Mouse (Mus musculus) midbrain, embryonic 12.5 days (tissue): ENCODE measurements at regions not wholly inside any gene's neighbourhood (a gene's known extent, or its start where the extent isn't known, plus 50 kb on each side); places are given as distances from the start of the nearest gene placed in this dataset.
A peak's percentile ranks its signal among the peaks of the same experiment; 100 is the strongest.

Source experiments
- ATAC-seq: fragments of 200-750 bp; cut with Nextera tagmentation; 2 replicates; pipeline ENCODE4 v1.8.0; 2017; ENCODE audit warnings: low read depth, moderate TSS enrichment, moderate library complexity; ENCODE audit not compliant: low FRiP score
- H3K27ac ChIP-seq: fragments of 300-500 bp; sonication (generic); replicated peaks from 2 replicates; pipeline ENCODE4 v1.5.1; 2016; ENCODE audit warnings: mild to moderate bottlenecking
- H3K27me3 ChIP-seq: fragments of 300-500 bp; sonication (generic); 2 replicates; pipeline ENCODE4 v1.6.1; 2016; ENCODE audit warnings: mild to moderate bottlenecking
- H3K36me3 ChIP-seq: fragments of 300-500 bp; sonication (generic); 2 replicates; pipeline ENCODE4 v1.6.1; 2016
- H3K4me1 ChIP-seq: fragments of 300-500 bp; sonication (generic); 2 replicates; pipeline ENCODE4 v1.6.1; 2016
- H3K4me2 ChIP-seq: fragments of 300-500 bp; sonication (generic); replicated peaks from 2 replicates; pipeline ENCODE4 v1.6.1; 2016; ENCODE audit warnings: mild to moderate bottlenecking, moderate library complexity
- H3K4me3 ChIP-seq: fragments of 300-500 bp; sonication (generic); 2 replicates; pipeline ENCODE4 v1.5.1; 2016; ENCODE audit warnings: mild to moderate bottlenecking
- H3K9ac ChIP-seq: fragments of 300-500 bp; sonication (generic); replicated peaks from 2 replicates; pipeline ENCODE4 v1.6.1; 2016; ENCODE audit warnings: mild to moderate bottlenecking, moderate library complexity
- H3K9me3 ChIP-seq: fragments of 300-500 bp; sonication (generic); 2 replicates; pipeline ENCODE4 v1.6.1; 2016; ENCODE audit warnings: mild to moderate bottlenecking
- WGBS: fragments of 180-500 bp; shearing (Covaris S2); methylation state at CpG from one replicate; pipeline ENCODE4 v1.1.7; 2016; 5-methylcytosine and 5-hydroxymethylcytosine counted together

DNA sequence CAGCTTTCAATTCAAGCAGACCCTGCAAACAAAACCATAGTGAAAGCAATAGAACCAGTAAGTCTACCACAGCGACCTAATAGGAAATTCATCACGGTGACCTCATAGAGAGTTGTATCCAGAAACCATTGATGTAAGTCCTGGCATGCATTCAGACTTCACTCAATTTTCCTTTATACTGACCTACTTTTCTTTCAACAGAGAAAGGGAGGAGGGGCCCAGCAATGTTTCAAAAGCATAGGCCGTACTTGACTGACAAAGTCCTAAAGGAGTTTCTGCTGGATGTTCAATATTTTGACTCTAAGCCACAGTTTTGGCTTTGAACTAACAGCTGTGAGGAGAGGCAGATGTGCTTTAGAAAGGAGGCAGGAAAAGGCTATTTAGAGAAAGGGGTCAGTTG is 88.4 kb downstream of the AI593442 start:
- 76% methylated on average over 3 of the region's 3 CpGs for WGBS
- no peaks in the 10 kb centered on the region for H3K4me1 ChIP-seq
- H3K36me3 ChIP-seq, result no peaks in the 10 kb centered on the region
- H3K9me3 ChIP-seq, result no peaks in the 10 kb centered on the region
- H3K9ac ChIP-seq, result no peak overlapping the region
- H3K4me2 ChIP-seq, result no peak overlapping the region
- H3K27ac ChIP-seq, result no peak overlapping the region
- H3K4me3 ChIP-seq, result no peak overlapping the region
- no peaks in the 10 kb centered on the region for H3K27me3 ChIP-seq
- ATAC-seq, result no peak

DNA sequence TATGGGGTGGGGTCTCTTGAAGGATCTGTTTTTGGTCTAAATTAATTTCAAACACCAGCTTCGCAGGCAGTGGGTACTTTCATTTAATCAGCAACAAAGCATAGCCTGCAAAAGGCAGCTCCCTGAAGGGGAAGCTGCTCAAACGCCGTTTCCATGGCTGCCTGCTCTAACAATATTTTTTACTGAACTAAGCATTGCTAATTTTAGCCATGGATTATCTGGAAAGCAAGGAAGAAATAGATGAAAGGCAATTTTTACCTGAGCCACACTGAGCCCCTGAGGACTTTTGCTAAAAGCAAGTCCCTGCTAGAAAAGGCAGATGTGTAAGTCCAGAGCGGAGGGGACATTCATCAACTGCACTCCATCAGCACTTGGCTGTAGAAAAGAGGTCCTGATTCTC is 105.5 kb downstream of the AI593442 start:
- Histone ChIP-seq H3K27me3 (no peaks in the 10 kb centered on the region), H3K4me2 (no peak overlapping the region), H3K27ac (no peak overlapping the region), H3K4me3 (no peak overlapping the region), H3K4me1 (no peaks in the 10 kb centered on the region), H3K9me3 (no peaks in the 10 kb centered on the region), H3K36me3 (no peaks in the 10 kb centered on the region), H3K9ac (no peak overlapping the region)
- 66% methylated on average over 4 of the region's 4 CpGs for WGBS
- no peak for ATAC-seq

DNA sequence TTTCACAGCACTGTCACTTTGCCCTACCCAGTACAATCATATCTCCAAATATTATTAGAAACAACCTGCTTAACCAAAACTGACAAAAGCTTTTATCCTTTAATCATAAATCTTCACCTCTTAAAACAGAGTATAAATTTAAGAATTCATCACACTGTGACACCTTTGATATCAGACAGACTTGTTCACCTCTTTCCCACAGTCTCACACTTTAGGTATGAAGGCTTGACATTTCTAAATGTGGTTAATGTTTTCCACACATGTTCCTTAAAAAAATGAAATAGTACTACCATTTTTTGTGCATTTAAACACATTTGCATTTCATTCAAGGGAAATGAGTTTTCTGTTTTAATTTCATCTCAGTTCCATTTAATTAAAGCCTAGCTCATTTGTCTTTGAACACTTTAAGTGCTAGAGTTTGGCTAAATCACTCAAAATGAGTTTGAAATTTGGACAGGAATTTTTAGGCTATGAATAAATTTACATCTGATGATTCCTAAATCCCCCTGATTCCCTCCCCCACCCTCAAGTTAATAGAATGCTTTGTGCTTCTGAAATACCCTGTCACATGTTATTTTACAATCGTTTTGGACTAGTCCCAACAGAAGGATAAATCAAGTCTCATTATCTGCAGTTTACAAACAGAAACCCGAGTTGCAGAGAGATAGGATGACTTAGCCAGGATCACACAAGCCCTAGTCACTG is 127.9 kb downstream of the AI593442 start:
- no peak overlapping the region for H3K4me2 ChIP-seq
- H3K36me3 ChIP-seq, result no peaks in the 10 kb centered on the region
- no peaks in the 10 kb centered on the region for H3K4me1 ChIP-seq
- no peaks in the 10 kb centered on the region for H3K27me3 ChIP-seq
- no peak overlapping the region for H3K9ac ChIP-seq
- no peak for ATAC-seq
- no peak overlapping the region for H3K4me3 ChIP-seq
- no peaks in the 10 kb centered on the region for H3K9me3 ChIP-seq
- no peak overlapping the region for H3K27ac ChIP-seq
- 61% methylated on average over 2 of the region's 2 CpGs for WGBS

DNA sequence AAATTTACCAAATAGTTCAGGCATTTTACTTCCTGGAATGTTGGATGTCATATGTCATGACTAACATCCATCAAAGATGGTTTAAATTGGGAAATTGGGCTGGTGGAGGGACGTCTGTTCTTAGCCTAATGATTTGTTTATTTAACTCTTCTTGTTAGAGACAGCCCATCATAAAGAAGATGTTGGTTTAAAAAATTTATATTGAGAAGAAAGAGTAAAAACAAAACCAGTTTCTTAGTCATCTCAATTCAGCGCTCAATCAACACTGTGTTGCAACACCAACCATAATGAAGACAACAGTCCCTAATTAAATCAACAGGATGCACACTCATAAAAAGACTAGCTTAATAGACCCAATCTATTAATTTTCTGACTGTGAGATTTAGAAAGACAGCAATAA is 133.5 kb downstream of the AI593442 start:
- H3K9me3 ChIP-seq, result no peaks in the 10 kb centered on the region
- H3K4me3 ChIP-seq, result no peak overlapping the region
- no peak for ATAC-seq
- no peak overlapping the region for H3K4me2 ChIP-seq
- no peaks in the 10 kb centered on the region for H3K27me3 ChIP-seq
- no peak overlapping the region for H3K9ac ChIP-seq
- H3K27ac ChIP-seq, result no peak overlapping the region
- H3K4me1 ChIP-seq, result no peaks in the 10 kb centered on the region
- WGBS, result 89% methylated on average over 2 of the region's 2 CpGs
- no peaks in the 10 kb centered on the region for H3K36me3 ChIP-seq

DNA sequence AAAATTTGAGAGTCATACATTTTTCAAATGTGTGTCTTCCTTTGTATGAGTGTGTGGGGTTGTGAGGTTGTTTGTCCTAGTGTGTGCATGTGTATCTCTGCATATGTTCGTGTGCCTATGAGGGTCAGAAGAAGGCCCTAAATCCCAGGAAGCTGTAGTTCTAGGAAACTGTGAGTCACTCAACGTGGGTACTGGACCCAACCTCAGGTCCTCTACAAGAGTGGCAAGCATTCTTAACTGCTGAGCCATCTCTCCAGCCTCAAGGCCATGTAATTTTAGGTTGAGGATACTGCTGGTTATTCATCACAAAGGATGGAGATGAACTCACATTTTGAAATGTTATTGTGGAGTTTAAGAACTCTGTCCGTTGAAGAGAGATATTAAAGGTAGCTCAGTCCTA is 140.5 kb downstream of the AI593442 start:
- H3K27me3 ChIP-seq, result no peaks in the 10 kb centered on the region
- no peak overlapping the region for H3K27ac ChIP-seq
- WGBS, result 82% methylated on average over 3 of the region's 3 CpGs
- no peak overlapping the region for H3K4me2 ChIP-seq
- no peaks in the 10 kb centered on the region for H3K9me3 ChIP-seq
- H3K36me3 ChIP-seq, result no peaks in the 10 kb centered on the region
- ATAC-seq, result no peak
- no peaks in the 10 kb centered on the region for H3K4me1 ChIP-seq
- H3K4me3 ChIP-seq, result no peak overlapping the region
- no peak overlapping the region for H3K9ac ChIP-seq

DNA sequence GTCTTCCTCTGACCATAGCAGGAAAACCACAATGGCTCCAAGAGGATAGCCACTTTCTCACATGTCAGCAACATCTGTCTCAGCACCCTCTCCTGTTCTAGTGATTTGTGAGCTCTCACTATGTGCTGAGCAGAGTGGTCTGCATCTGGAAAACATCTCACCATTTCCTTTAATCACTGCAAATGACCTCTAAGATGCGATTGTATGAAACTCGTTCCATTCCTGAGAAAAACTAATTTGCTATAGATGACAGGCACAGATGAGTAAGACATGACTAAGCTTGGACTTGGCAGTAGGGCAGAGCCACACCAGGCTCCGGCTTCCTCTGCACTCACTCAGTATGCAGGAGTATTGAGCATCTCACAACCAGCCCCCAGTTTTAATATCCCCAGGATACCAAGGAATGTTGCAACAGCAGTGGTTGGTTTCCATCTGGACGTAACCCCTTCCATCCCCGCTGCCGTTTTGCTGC is 150.1 kb downstream of the AI593442 start:
- no peaks in the 10 kb centered on the region for H3K9me3 ChIP-seq
- no peaks in the 10 kb centered on the region for H3K27me3 ChIP-seq
- no peak overlapping the region for H3K9ac ChIP-seq
- H3K4me3 ChIP-seq, result no peak overlapping the region
- no peaks in the 10 kb centered on the region for H3K36me3 ChIP-seq
- no peak overlapping the region for H3K4me2 ChIP-seq
- no peak for ATAC-seq
- H3K4me1 ChIP-seq, result no peaks in the 10 kb centered on the region
- H3K27ac ChIP-seq, result no peak overlapping the region
- 93% methylated on average over 6 of the region's 6 CpGs for WGBS

DNA sequence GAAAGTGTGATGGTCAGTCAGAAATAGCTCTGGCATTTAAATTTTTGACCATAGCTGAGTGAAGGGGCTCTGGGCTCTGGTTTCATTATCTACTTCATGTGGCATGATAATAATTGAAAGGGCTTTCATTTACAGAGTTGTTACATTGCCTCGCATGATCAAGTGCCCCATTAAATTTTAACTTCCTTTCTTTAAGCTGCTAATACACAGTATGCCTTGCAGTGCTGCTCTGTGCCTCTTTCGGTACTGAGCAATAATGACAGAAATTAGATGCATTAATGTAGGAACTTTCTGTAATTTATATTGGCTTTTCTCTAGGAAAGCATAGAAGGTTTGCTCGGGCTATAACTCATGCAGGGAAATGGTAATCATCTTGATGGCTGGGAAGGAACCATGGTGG is 179.1 kb downstream of the AI593442 start:
- Histone ChIP-seq H3K36me3 (no peaks in the 10 kb centered on the region), H3K9ac (no peak overlapping the region), H3K4me3 (no peak overlapping the region), H3K4me1 (no peaks in the 10 kb centered on the region), H3K27me3 (no peaks in the 10 kb centered on the region), H3K27ac (no peak overlapping the region), H3K9me3 (no peaks in the 10 kb centered on the region), H3K4me2 (no peak overlapping the region)
- ATAC-seq, result no peak
- WGBS, result 84% methylated on average over 3 of the region's 3 CpGs

DNA sequence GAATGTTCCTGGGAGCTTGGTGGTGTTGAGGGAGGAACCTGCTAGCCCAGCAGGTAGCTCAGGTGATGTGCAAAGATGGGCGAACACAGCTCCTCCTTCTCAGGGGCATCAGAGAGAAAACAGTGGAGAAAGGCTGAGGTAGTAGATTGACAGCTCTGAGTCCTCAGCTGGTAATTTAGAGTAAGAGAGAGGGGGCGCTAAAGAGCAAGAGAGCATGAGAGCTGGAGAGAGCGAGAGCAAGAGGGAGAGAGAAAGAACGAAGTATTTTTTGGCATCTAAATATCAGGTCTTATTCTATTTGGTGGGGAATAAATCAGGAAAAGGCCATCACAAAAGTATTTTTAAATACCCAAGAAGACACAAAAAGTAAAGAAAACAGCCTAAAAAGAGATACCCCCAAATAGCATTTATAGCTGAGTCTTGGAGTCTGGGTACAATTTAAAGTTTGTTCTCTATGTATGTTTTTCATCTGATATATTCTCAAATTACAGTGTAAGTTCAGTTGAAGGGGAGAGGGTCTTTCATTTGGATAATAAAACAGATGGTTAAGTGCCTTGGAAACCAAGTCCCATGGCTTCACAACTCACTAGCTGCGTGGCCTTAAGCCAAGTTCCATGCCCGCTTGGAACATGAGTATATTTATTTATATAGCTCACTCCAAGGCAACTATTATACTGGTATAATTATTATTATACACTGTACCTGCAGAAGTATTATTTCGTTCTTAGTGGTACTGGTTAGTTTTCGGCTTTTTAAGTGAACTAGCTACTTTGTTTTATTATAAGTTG is 183.9 kb downstream of the AI593442 start:
- no peak for ATAC-seq
- Histone ChIP-seq H3K4me2 (no peak overlapping the region), H3K4me3 (no peak overlapping the region), H3K9me3 (no peaks in the 10 kb centered on the region), H3K27ac (no peak overlapping the region), H3K27me3 (no peaks in the 10 kb centered on the region), H3K4me1 (no peaks in the 10 kb centered on the region), H3K36me3 (no peaks in the 10 kb centered on the region), H3K9ac (no peak overlapping the region)
- 63% methylated on average over 8 of the region's 8 CpGs for WGBS

DNA sequence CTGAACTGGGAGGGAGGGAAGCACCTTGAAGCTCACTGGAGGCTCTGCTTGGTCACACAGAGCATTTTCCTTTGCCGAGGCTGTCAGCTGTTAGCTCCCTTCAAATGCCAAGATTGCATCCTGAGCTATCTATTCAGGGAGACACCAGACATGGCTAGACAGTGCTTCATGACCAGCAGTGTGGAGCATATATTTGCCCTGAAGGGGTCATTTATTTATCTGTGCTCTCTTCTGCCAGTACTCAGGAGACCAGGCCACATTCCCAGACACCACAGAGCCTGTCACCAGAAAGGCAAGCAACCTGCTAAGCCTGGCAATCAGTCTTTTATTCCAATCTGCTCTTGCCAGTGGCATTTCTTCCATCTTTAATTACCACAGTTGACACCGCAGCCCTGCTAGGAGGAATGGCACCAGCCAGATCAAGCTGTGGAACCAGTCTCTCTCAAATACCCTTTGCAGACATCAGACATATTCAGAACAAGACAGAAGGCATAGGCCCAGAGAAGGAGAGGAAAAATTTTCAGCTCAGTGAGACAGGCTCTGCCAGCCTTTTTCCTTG is 186.6 kb downstream of the AI593442 start:
- WGBS, result 59% methylated on average over 2 of the region's 2 CpGs
- 0 out of 2 replicates have a peak, but pooled peaks have one; percentile 9 for ATAC-seq
- H3K27ac ChIP-seq, result peak overlapping the region; percentile 6; the same call in 1 of the 2 replicates
- no peaks in the 10 kb centered on the region for H3K27me3 ChIP-seq
- H3K4me1 ChIP-seq, result no peaks in the 10 kb centered on the region
- H3K4me3 ChIP-seq, result no peak overlapping the region
- H3K9me3 ChIP-seq, result no peaks in the 10 kb centered on the region
- no peaks in the 10 kb centered on the region for H3K36me3 ChIP-seq
- H3K9ac ChIP-seq, result no peak overlapping the region
- no peak overlapping the region for H3K4me2 ChIP-seq

DNA sequence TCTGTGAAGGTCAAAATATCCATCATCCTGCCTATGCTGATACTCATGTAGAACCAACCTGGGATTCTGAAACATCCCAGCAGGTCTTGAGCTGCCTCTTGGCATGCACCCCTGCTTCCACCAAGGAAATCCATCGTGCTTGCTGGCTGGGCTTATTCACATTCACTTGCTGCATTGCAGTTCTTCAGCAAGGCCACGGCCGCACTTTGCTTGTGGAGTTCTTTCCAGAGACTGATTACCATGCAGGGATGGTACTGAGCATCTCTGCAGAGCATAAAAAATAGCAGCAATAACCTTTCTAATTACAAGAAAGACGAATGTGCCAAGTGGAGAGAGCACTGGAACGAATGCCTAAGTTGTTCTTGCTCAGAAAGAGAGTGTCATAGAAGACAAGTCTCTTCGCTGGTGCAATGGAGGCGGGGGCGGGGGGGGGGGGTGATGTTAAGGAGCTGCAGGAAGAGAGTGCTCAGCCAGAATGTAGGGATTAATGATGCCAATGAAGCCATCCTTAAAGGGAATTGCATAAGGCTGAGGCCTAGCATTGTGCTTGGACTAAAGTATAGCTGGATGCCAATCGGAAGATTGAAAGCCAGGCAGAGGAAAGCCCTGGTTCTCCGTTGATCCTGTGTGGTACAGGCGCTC is 205.9 kb downstream of the AI593442 start:
- H3K36me3 ChIP-seq, result no peaks in the 10 kb centered on the region
- H3K27ac ChIP-seq, result no peak overlapping the region
- no peak overlapping the region for H3K9ac ChIP-seq
- ATAC-seq, result no peak
- H3K4me2 ChIP-seq, result no peak overlapping the region
- H3K9me3 ChIP-seq, result no peaks in the 10 kb centered on the region
- no peaks in the 10 kb centered on the region for H3K27me3 ChIP-seq
- 87% methylated on average over 11 of the region's 11 CpGs for whole genome bisulfite sequencing
- H3K4me3 ChIP-seq, result no peak overlapping the region
- no peaks in the 10 kb centered on the region for H3K4me1 ChIP-seq

DNA sequence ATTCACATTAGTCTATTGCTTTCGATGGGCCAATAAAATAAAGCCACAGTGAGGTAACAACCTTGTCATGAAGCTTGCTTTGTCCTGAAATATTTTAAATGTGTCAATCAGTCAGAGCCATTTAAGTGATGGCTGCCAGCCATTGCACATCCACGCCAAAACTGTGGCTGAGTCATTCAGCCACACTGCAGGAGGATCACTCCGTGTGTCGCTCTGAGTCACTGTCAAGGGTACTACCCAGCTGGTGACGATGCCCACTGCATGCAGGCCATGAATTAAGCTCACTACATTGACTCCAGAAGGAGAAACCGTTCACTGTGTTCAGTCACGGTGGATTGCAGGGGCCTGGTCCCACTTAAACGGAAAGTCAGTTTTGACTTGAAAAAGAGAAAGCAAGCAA is 206.7 kb downstream of the AI593442 start:
- no peak overlapping the region for H3K4me2 ChIP-seq
- no peaks in the 10 kb centered on the region for H3K36me3 ChIP-seq
- ATAC-seq, result no peak
- H3K27ac ChIP-seq, result no peak overlapping the region
- 83% methylated on average over 8 of the region's 8 CpGs for WGBS
- no peaks in the 10 kb centered on the region for H3K27me3 ChIP-seq
- no peak overlapping the region for H3K4me3 ChIP-seq
- H3K4me1 ChIP-seq, result no peaks in the 10 kb centered on the region
- H3K9me3 ChIP-seq, result no peaks in the 10 kb centered on the region
- H3K9ac ChIP-seq, result no peak overlapping the region

DNA sequence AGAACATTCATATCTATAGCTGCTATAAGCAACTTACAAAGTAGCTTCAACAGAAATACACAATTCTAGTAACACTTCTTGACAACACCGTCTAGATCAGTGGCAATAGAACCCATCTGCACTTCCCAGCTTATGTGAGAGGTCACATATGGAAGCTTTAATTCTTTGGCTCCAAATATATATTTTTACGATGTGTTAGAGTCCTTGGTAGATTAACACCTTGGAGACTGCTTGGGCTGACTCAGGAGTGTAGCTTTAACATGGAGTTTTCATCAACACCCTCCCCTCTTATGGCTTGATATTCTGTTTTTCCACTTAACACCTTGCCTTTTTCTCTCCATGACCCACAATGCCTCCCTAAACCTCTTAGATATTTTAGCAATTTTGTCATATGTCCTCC is 221.1 kb downstream of the AI593442 start:
- H3K36me3 ChIP-seq, result no peaks in the 10 kb centered on the region
- no peak overlapping the region for H3K27ac ChIP-seq
- H3K4me3 ChIP-seq, result no peak overlapping the region
- H3K27me3 ChIP-seq, result no peaks in the 10 kb centered on the region
- WGBS, result 91% methylated on average over 2 of the region's 2 CpGs
- H3K9ac ChIP-seq, result no peak overlapping the region
- no peak for ATAC-seq
- H3K4me1 ChIP-seq, result no peaks in the 10 kb centered on the region
- no peaks in the 10 kb centered on the region for H3K9me3 ChIP-seq
- no peak overlapping the region for H3K4me2 ChIP-seq
